ENCODE assay signal across 9 mouse cellular contexts in genomic region chr8:70691727-70692231, GRCm38 (mm10). TPM values are rescaled to one million over a fixed set of nuclear protein-coding genes. Genes with fewer than 3 reads are reported as not detected.
A peak's percentile ranks its signal among the peaks of the same experiment; 100 is the strongest.
DNase-seq lines count a peak whose midpoint lies in the region; ATAC-seq lines count a peak whose summit lies in the region.
"Had no signal": no experiment of that assay in that cellular context is flagged by ENCODE, and none has a peak within 500 bp of the region (broad histone marks: within the 10 kb centered on the region; RNA-seq: fewer than 3 reads in every experiment).

No protein-coding gene starts in this region.

- H3K36me3 ChIP-seq in forebrain, embryonic 15.5 days, result no peaks in the 10 kb centered on the region
- no peaks in the 10 kb centered on the region for H3K36me3 ChIP-seq in neural tube, embryonic 13.5 days

- peak overlapping the region; percentile 80 for H3K27ac ChIP-seq in forebrain, embryonic 15.5 days (replicated peaks)
- H3K27ac ChIP-seq in neural tube, embryonic 13.5 days (replicated peaks), result peak overlapping the region; percentile 74

- peak overlapping the region; percentile 51 for H3K9ac ChIP-seq in forebrain, embryonic 15.5 days (replicated peaks)
- peak overlapping the region; percentile 58 for H3K9ac ChIP-seq in neural tube, embryonic 13.5 days

- WGBS in forebrain, embryonic 15.5 days, result under 1% methylated on average over 20 of the region's 20 CpGs
- 2% methylated on average over 20 of the region's 20 CpGs for WGBS in neural tube, embryonic 13.5 days

- peak overlapping the region; percentile 38 for H3K4me3 ChIP-seq in forebrain, embryonic 15.5 days
- peak overlapping the region; percentile 35 for H3K4me3 ChIP-seq in neural tube, embryonic 13.5 days

- peaks cover 34% of the 10 kb centered on the region for H3K4me1 ChIP-seq in forebrain, embryonic 15.5 days
- peaks cover 42% of the 10 kb centered on the region for H3K4me1 ChIP-seq in neural tube, embryonic 13.5 days (replicated peaks)

- no peaks in the 10 kb centered on the region for H3K9me3 ChIP-seq in forebrain, embryonic 15.5 days
- no peaks in the 10 kb centered on the region for H3K9me3 ChIP-seq in neural tube, embryonic 13.5 days

- H3K27me3 ChIP-seq in forebrain, embryonic 15.5 days, result no peaks in the 10 kb centered on the region
- H3K27me3 ChIP-seq in neural tube, embryonic 13.5 days, result no peaks in the 10 kb centered on the region
- H3K27me3 ChIP-seq: Patski had no signal

- DNase-seq in layer of hippocampus, postnatal 10 days (ENCODE audit: low spot score in 2 of 2), result peak; percentile 36 to 46
- DNase-seq in layer of hippocampus, postnatal 14 days (ENCODE audit: low spot score in 2 of 2), result no peak
- DNase-seq in kidney, postnatal 36 days, result peak; percentile 76 to 83
- DNase-seq in cerebellum, postnatal 4 days (ENCODE audit: low spot score in 2 of 2), result no peak
- no peak for DNase-seq in frontal cortex, postnatal 25 days (ENCODE audit: low spot score in 2 of 2)

- peak overlapping the region; percentile 66 for H3K4me2 ChIP-seq in forebrain, embryonic 15.5 days (replicated peaks)
- peak overlapping the region; percentile 57 for H3K4me2 ChIP-seq in neural tube, embryonic 13.5 days

- peak; percentile 61 for ATAC-seq in forebrain, embryonic 15.5 days (replicated peaks)
- peak; percentile 47; the same call in 1 of the 2 replicates for ATAC-seq in neural tube, embryonic 13.5 days (ENCODE audit: low read depth)
- no peak for ATAC-seq in CD4-positive, CD25-positive, alpha-beta regulatory T cell, adult 4 months
- ATAC-seq: Patski had no signal

RNA-seq across cellular contexts. Expression of gene Jund, which starts 7.0 kb away (rescaled TPM):
- total RNA-seq in layer of hippocampus, postnatal 10 days (2021), result 100 to 1,000 TPM; 166 to 187 TPM
- total RNA-seq in layer of hippocampus, postnatal 14 days (2021), result 100 to 1,000 TPM; 163 to 179 TPM
- 89.0 and 96.0 TPM in 2 replicates for polyA plus RNA-seq in forebrain, embryonic 15.5 days (2015; fragmentation: Nextera tagmentation; extraction: Ambion mirVana)
- polyA plus RNA-seq in neural tube, embryonic 13.5 days (2015; fragmentation: Nextera tagmentation; extraction: Ambion mirVana), result 108 and 112 TPM in 2 replicates
- polyA plus RNA-seq in CD4-positive, CD25-positive, alpha-beta regulatory T cell, adult 4 months (2017; shearing (Covaris generic)), result 10 to 100 TPM in 1 of 2 experiments, 1 to 10 TPM in 1; 7.6 to 23.3 TPM

RNA-seq across cellular contexts. Expression of gene Iqcn, which starts 11.5 kb away (rescaled TPM):
- total RNA-seq in layer of hippocampus, postnatal 10 days (2021), result under 1 TPM in 1 of 2 experiments, not detected in 1; 0.07 TPM
- total RNA-seq in layer of hippocampus, postnatal 14 days (2021), result under 1 TPM in 1 of 2 experiments, not detected in 1; 0.14 TPM
- polyA plus RNA-seq in forebrain, embryonic 15.5 days (2015; fragmentation: Nextera tagmentation; extraction: Ambion mirVana), result 0.13 and 0.14 TPM in 2 replicates
- 0.08 and 0.17 TPM in 2 replicates for polyA plus RNA-seq in neural tube, embryonic 13.5 days (2015; fragmentation: Nextera tagmentation; extraction: Ambion mirVana)
- under 1 TPM in 1 of 2 experiments, not detected in 1; 0.07 TPM for polyA plus RNA-seq in CD4-positive, CD25-positive, alpha-beta regulatory T cell, adult 4 months (2017; shearing (Covaris generic))

RNA-seq across cellular contexts. Expression of gene Lsm4, which starts 18.7 kb away (rescaled TPM):
- total RNA-seq in layer of hippocampus, postnatal 10 days (2021), result 10 to 100 TPM; 72.3 to 76.5 TPM
- 10 to 100 TPM; 67.8 to 71.7 TPM for total RNA-seq in layer of hippocampus, postnatal 14 days (2021)
- polyA plus RNA-seq in forebrain, embryonic 15.5 days (2015; fragmentation: Nextera tagmentation; extraction: Ambion mirVana), result 211 and 228 TPM in 2 replicates
- polyA plus RNA-seq in neural tube, embryonic 13.5 days (2015; fragmentation: Nextera tagmentation; extraction: Ambion mirVana), result 214 and 215 TPM in 2 replicates
- polyA plus RNA-seq in CD4-positive, CD25-positive, alpha-beta regulatory T cell, adult 4 months (2017; shearing (Covaris generic)), result 10 to 100 TPM; 86.8 to 94.5 TPM

RNA-seq across cellular contexts. Expression of gene Gm3336, which starts 26.6 kb away (rescaled TPM):
- total RNA-seq in layer of hippocampus, postnatal 10 days (2021), result not detected
- total RNA-seq in layer of hippocampus, postnatal 14 days (2021), result not detected
- not detected in 2 replicates for polyA plus RNA-seq in forebrain, embryonic 15.5 days (2015; fragmentation: Nextera tagmentation; extraction: Ambion mirVana)
- not detected in 2 replicates for polyA plus RNA-seq in neural tube, embryonic 13.5 days (2015; fragmentation: Nextera tagmentation; extraction: Ambion mirVana)
- polyA plus RNA-seq in CD4-positive, CD25-positive, alpha-beta regulatory T cell, adult 4 months (2017; shearing (Covaris generic)), result not detected

RNA-seq across cellular contexts. Expression of gene Pgpep1, which starts 31.6 kb away (rescaled TPM):
- 10 to 100 TPM; 25.8 to 31.9 TPM for total RNA-seq in layer of hippocampus, postnatal 10 days (2021)
- 10 to 100 TPM; 25.9 to 30.8 TPM for total RNA-seq in layer of hippocampus, postnatal 14 days (2021)
- polyA plus RNA-seq in forebrain, embryonic 15.5 days (2015; fragmentation: Nextera tagmentation; extraction: Ambion mirVana), result 63.6 and 70.2 TPM in 2 replicates
- polyA plus RNA-seq in neural tube, embryonic 13.5 days (2015; fragmentation: Nextera tagmentation; extraction: Ambion mirVana), result 102 and 108 TPM in 2 replicates
- polyA plus RNA-seq in CD4-positive, CD25-positive, alpha-beta regulatory T cell, adult 4 months (2017; shearing (Covaris generic)), result 1 to 10 TPM; 7.0 to 9.5 TPM

Comparison
In these comparisons a context has a peak if more than half of its experiments do, and no peak if none do; other contexts are left out.
1. DNase-seq: peak in layer of hippocampus, postnatal 10 days (2 of 2) and kidney, postnatal 36 days (2 of 2); none in layer of hippocampus, postnatal 14 days (0 of 2), cerebellum, postnatal 4 days (0 of 2) and frontal cortex, postnatal 25 days (0 of 2).